Mouse (Mus musculus): ENCODE results near the gene Slamf9. TPM values are rescaled to one million over a fixed set of nuclear protein-coding genes. Genes with fewer than 3 reads are reported as not detected.

The Slamf9 gene
- polyA plus RNA-seq, 1 experiment from 2014 or later, result 0.43 TPM

DNA sequence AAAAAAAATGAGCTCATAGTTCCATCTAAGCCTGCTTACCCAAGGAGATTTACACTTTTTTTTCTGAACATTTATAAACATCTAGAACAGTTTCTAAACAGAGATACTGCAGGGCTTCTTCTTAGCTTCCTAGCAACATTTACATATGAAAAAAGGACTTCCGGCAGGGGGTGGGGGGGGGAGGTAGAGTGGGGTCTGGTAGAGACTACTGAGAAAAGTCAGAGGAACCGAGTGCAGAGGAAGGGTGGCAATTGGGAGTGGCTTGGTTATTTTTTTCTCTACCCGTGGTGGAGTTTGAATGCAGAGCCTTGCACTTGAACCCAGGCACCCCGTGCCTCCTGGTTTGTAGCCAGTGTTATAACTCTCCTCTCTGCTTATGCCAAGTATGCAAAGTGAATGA lies 19.7 kb upstream of the Slamf9 start:
- WGBS, result 24% methylated on average over 4 of the region's 4 CpGs

GRCm38 (mm10) chr1:172456001-172456677 lies 19.0 kb upstream of the Slamf9 start:
- H3K36me3 ChIP-seq (ENCODE audit: control insufficient read depth, insufficient read depth, low read length), result no peaks in the 10 kb centered on the region
- WGBS, result 65% methylated on average over 7 of the region's 7 CpGs
- ATAC-seq (ENCODE audit: insufficient number of reproducible peaks, insufficient read depth, low FRiP score, low read depth), result no peak
- no peak overlapping the region for H3K27ac ChIP-seq (ENCODE audit: low read length)
- no peak overlapping the region for H3K4me3 ChIP-seq (ENCODE audit: low read depth, low read length)
- H3K27me3 ChIP-seq (ENCODE audit: control insufficient read depth, insufficient read depth, low read length), result no peaks in the 10 kb centered on the region
- no peak overlapping the region for H3K4me2 ChIP-seq (replicated peaks; ENCODE audit: low read depth, low read length)
- no peak overlapping the region for H3K9ac ChIP-seq (replicated peaks; ENCODE audit: low read depth, low read length)
- H3K9me3 ChIP-seq (ENCODE audit: control insufficient read depth, low read depth, low read length), result no peaks in the 10 kb centered on the region
- no peaks in the 10 kb centered on the region for H3K4me1 ChIP-seq (ENCODE audit: control insufficient read depth, insufficient read depth, low read length)

More for the DNA sequence above, 19.7 kb upstream of the Slamf9 start:
- no peak for ATAC-seq (ENCODE audit: insufficient number of reproducible peaks, insufficient read depth, low FRiP score, low read depth)
- Histone ChIP-seq H3K4me2 (replicated peaks; ENCODE audit: low read depth, low read length) (no peak overlapping the region), H3K4me3 (ENCODE audit: low read depth, low read length) (no peak overlapping the region), H3K4me1 (ENCODE audit: control insufficient read depth, insufficient read depth, low read length) (no peaks in the 10 kb centered on the region), H3K36me3 (ENCODE audit: control insufficient read depth, insufficient read depth, low read length) (no peaks in the 10 kb centered on the region), H3K27ac (ENCODE audit: low read length) (no peak overlapping the region), H3K9ac (replicated peaks; ENCODE audit: low read depth, low read length) (no peak overlapping the region), H3K9me3 (ENCODE audit: control insufficient read depth, low read depth, low read length) (no peaks in the 10 kb centered on the region), H3K27me3 (ENCODE audit: control insufficient read depth, insufficient read depth, low read length) (no peaks in the 10 kb centered on the region)

- H3K9me3 ChIP-seq (ENCODE audit: control insufficient read depth, low read depth, low read length), result no peaks in the 10 kb centered on the region
- WGBS, result 77% methylated on average over 3 of the region's 3 CpGs
- H3K4me3 ChIP-seq (ENCODE audit: low read depth, low read length), result no peak overlapping the region
- no peaks in the 10 kb centered on the region for H3K4me1 ChIP-seq (ENCODE audit: control insufficient read depth, insufficient read depth, low read length)
- no peak overlapping the region for H3K27ac ChIP-seq (ENCODE audit: low read length)
- no peak overlapping the region for H3K4me2 ChIP-seq (replicated peaks; ENCODE audit: low read depth, low read length)
- H3K9ac ChIP-seq (replicated peaks; ENCODE audit: low read depth, low read length), result no peak overlapping the region
- no peaks in the 10 kb centered on the region for H3K27me3 ChIP-seq (ENCODE audit: control insufficient read depth, insufficient read depth, low read length)
- no peak for ATAC-seq (ENCODE audit: insufficient number of reproducible peaks, insufficient read depth, low FRiP score, low read depth)
- no peaks in the 10 kb centered on the region for H3K36me3 ChIP-seq (ENCODE audit: control insufficient read depth, insufficient read depth, low read length)
Observed at GRCm38 (mm10) chr1:172457196-172457595, 18.0 kb upstream of the Slamf9 start.

GRCm38 (mm10) chr1:172458041-172458440 lies 17.1 kb upstream of the Slamf9 start:
- 80% methylated on average over 3 of the region's 3 CpGs for WGBS
- H3K27ac ChIP-seq (ENCODE audit: low read length), result no peak overlapping the region
- H3K4me1 ChIP-seq (ENCODE audit: control insufficient read depth, insufficient read depth, low read length), result no peaks in the 10 kb centered on the region
- no peaks in the 10 kb centered on the region for H3K36me3 ChIP-seq (ENCODE audit: control insufficient read depth, insufficient read depth, low read length)
- no peaks in the 10 kb centered on the region for H3K27me3 ChIP-seq (ENCODE audit: control insufficient read depth, insufficient read depth, low read length)
- no peak overlapping the region for H3K4me2 ChIP-seq (replicated peaks; ENCODE audit: low read depth, low read length)
- H3K9ac ChIP-seq (replicated peaks; ENCODE audit: low read depth, low read length), result no peak overlapping the region
- no peak overlapping the region for H3K4me3 ChIP-seq (ENCODE audit: low read depth, low read length)
- ATAC-seq (ENCODE audit: insufficient number of reproducible peaks, insufficient read depth, low FRiP score, low read depth), result no peak
- no peaks in the 10 kb centered on the region for H3K9me3 ChIP-seq (ENCODE audit: control insufficient read depth, low read depth, low read length)

DNA sequence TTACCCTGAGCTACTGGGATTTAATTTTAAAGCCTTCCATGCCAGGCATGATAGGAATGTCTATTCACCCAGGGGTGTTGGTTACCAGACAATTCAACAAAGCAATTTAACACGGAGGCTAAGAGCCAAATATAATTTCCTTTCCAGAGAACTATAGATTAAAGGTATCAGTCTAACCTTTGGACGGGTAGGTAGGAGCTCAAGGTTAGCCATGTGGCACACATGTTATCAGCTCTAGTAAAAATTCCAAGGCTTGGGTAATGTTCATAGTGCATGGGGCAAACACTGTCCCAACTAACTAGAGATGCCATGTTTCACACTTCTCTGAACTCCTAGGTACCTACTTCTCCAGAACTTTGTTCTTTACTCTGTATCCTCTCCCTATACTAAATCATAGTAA lies 13.6 kb upstream of the Slamf9 start:
- ATAC-seq (ENCODE audit: insufficient number of reproducible peaks, insufficient read depth, low FRiP score, low read depth), result no peak
- Histone ChIP-seq H3K27ac (ENCODE audit: low read length) (no peak overlapping the region), H3K4me1 (ENCODE audit: control insufficient read depth, insufficient read depth, low read length) (no peaks in the 10 kb centered on the region), H3K4me3 (ENCODE audit: low read depth, low read length) (no peak overlapping the region), H3K9me3 (ENCODE audit: control insufficient read depth, low read depth, low read length) (no peaks in the 10 kb centered on the region), H3K27me3 (ENCODE audit: control insufficient read depth, insufficient read depth, low read length) (no peaks in the 10 kb centered on the region), H3K9ac (replicated peaks; ENCODE audit: low read depth, low read length) (no peak overlapping the region), H3K36me3 (ENCODE audit: control insufficient read depth, insufficient read depth, low read length) (no peaks in the 10 kb centered on the region), H3K4me2 (replicated peaks; ENCODE audit: low read depth, low read length) (no peak overlapping the region)
- 51% methylated on average over 2 of the region's 2 CpGs for WGBS

DNA sequence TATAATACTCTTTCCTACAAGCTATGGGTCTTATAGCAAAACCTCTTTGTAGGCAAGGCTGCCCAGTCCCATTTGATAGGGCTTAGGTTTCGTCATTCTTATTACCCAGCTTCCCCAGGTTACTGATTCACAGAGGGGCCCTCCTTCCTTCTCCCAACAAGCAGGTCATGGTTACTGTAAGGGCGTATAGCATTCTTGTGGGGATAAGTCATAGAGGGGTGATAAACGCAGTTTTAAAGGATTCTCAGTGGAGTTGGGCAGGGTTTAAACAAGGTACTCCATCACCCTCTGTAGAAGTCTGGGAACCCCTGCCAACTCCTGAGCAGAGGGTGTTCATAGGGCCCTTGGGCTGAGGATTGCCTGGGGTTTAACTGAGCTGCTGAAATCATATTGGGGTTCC lies 12.6 kb upstream of the Slamf9 start:
- Histone ChIP-seq H3K4me2 (replicated peaks; ENCODE audit: low read depth, low read length) (no peak overlapping the region), H3K9me3 (ENCODE audit: control insufficient read depth, low read depth, low read length) (no peaks in the 10 kb centered on the region), H3K36me3 (ENCODE audit: control insufficient read depth, insufficient read depth, low read length) (no peaks in the 10 kb centered on the region), H3K27ac (ENCODE audit: low read length) (no peak overlapping the region), H3K9ac (replicated peaks; ENCODE audit: low read depth, low read length) (no peak overlapping the region), H3K27me3 (ENCODE audit: control insufficient read depth, insufficient read depth, low read length) (no peaks in the 10 kb centered on the region), H3K4me3 (ENCODE audit: low read depth, low read length) (no peak overlapping the region), H3K4me1 (ENCODE audit: control insufficient read depth, insufficient read depth, low read length) (no peaks in the 10 kb centered on the region)
- WGBS, result 52% methylated on average over 3 of the region's 3 CpGs
- peak; percentile 84 for ATAC-seq (ENCODE audit: insufficient number of reproducible peaks, insufficient read depth, low FRiP score, low read depth)

- H3K4me3 ChIP-seq (ENCODE audit: low read depth, low read length), result no peak overlapping the region
- no peak for ATAC-seq (ENCODE audit: insufficient number of reproducible peaks, insufficient read depth, low FRiP score, low read depth)
- H3K4me2 ChIP-seq (replicated peaks; ENCODE audit: low read depth, low read length), result no peak overlapping the region
- 67% methylated on average over 16 of the region's 16 CpGs for WGBS
- H3K27me3 ChIP-seq (ENCODE audit: control insufficient read depth, insufficient read depth, low read length), result no peaks in the 10 kb centered on the region
- no peaks in the 10 kb centered on the region for H3K36me3 ChIP-seq (ENCODE audit: control insufficient read depth, insufficient read depth, low read length)
- no peaks in the 10 kb centered on the region for H3K4me1 ChIP-seq (ENCODE audit: control insufficient read depth, insufficient read depth, low read length)
- H3K9ac ChIP-seq (replicated peaks; ENCODE audit: low read depth, low read length), result no peak overlapping the region
- no peaks in the 10 kb centered on the region for H3K9me3 ChIP-seq (ENCODE audit: control insufficient read depth, low read depth, low read length)
- H3K27ac ChIP-seq (ENCODE audit: low read length), result no peak overlapping the region
Observed at GRCm38 (mm10) chr1:172463387-172464333, 11.5 kb upstream of the Slamf9 start.

GRCm38 (mm10) chr1:172468301-172468877 lies 6.8 kb upstream of the Slamf9 start:
- Histone ChIP-seq H3K27me3 (ENCODE audit: control insufficient read depth, insufficient read depth, low read length) (no peaks in the 10 kb centered on the region), H3K9me3 (ENCODE audit: control insufficient read depth, low read depth, low read length) (no peaks in the 10 kb centered on the region), H3K4me1 (ENCODE audit: control insufficient read depth, insufficient read depth, low read length) (0 out of 2 replicates have a peak, but pooled peaks cover 5% of the 10 kb centered on the region), H3K9ac (replicated peaks; ENCODE audit: low read depth, low read length) (no peak overlapping the region), H3K4me2 (replicated peaks; ENCODE audit: low read depth, low read length) (no peak overlapping the region), H3K4me3 (ENCODE audit: low read depth, low read length) (no peak overlapping the region), H3K27ac (ENCODE audit: low read length) (no peak overlapping the region), H3K36me3 (ENCODE audit: control insufficient read depth, insufficient read depth, low read length) (no peaks in the 10 kb centered on the region)
- WGBS, result 87% methylated on average over 11 of the region's 11 CpGs
- ATAC-seq (ENCODE audit: insufficient number of reproducible peaks, insufficient read depth, low FRiP score, low read depth), result no peak

All from stomach, embryonic 14.5 days (tissue).